Mouse (Mus musculus): ENCODE measurements around the gene Rbbp4. TPM values are rescaled to one million over a fixed set of nuclear protein-coding genes. Genes with fewer than 3 reads are reported as not detected.

Rbbp4 gene
- polyA plus RNA-seq, 1 experiment from 2014 or later: 167 TPM

DNA sequence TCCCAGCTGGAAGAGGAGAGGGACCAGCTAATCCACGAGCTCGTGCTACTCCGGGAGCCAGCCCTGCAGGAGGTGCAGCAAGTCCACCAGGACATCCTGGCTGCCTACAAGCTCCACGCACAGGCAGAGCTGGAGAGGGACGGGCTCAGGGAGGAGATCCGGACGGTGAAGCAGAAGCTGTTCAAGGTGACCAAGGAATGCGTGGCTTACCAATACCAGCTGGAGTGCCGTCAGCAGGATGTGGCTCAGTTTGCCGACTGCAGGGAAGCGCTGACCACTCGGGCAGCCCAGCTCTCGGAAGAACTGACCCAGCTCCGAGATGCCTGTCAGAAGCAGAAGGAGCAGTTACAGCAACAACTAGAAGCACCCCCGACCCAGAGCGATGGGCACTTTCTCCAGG, 41.5 kb downstream of the Rbbp4 start:
- H3K27ac ChIP-seq (ENCODE audit: low read depth): no peak overlapping the region
- H3K27me3 ChIP-seq (ENCODE audit: insufficient read depth, low read length): no peaks in the 10 kb centered on the region
- H3K4me2 ChIP-seq (ENCODE audit: low read depth, low read length): no peak overlapping the region
- H3K9me3 ChIP-seq (ENCODE audit: low read length): no peaks in the 10 kb centered on the region
- no peak for TF ChIP-seq EP300 (IDR thresholded peaks at IDR 0.05; ENCODE audit: low read depth)
- no peak for TF ChIP-seq CTCF (IDR thresholded peaks at IDR 0.05; ENCODE audit: low read depth)
- ATAC-seq (no peak), DNase-seq (no peak)
- H3K4me1 ChIP-seq (ENCODE audit: insufficient read depth): peaks cover 5% of the 10 kb centered on the region; the same call in 1 of the 2 replicates
- 56% methylated on average over 16 of the region's 16 CpGs for WGBS (ENCODE audit: insufficient replicate concordance)
- H3K36me3 ChIP-seq (replicated peaks; ENCODE audit: insufficient read depth, low read length): no peaks in the 10 kb centered on the region
- no peak overlapping the region for H3K4me3 ChIP-seq (ENCODE audit: low read depth, low read length)
- H3K9ac ChIP-seq (replicated peaks): no peak overlapping the region

DNA sequence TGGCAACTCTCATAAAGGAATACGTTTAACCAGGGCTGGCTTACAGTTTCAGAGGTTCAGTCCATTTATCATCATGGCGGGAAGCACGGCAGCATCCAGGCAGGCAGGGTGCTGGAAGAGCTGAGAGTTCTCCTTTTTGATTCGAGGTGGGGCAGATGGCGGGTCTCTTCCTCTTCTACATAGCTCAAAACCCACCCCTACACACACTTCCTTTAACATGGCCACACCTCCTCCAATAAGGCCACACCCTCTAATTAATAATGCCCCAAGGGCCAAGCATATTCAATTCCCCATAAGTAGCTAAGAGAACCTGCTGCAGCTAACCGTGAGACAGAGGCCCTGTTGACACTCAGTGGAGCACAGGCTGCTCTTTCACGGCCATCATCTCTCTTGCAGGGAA, 42.3 kb downstream of the Rbbp4 start:
- H3K9me3 ChIP-seq (ENCODE audit: low read length): no peaks in the 10 kb centered on the region
- H3K27me3 ChIP-seq (ENCODE audit: insufficient read depth, low read length): peaks cover under 1% of the 10 kb centered on the region
- no peak overlapping the region for H3K27ac ChIP-seq (ENCODE audit: low read depth)
- WGBS (ENCODE audit: insufficient replicate concordance): 53% methylated on average over 7 of the region's 7 CpGs
- ATAC-seq (no peak), DNase-seq (no peak)
- no peak overlapping the region for H3K4me2 ChIP-seq (ENCODE audit: low read depth, low read length)
- H3K4me3 ChIP-seq (ENCODE audit: low read depth, low read length): no peak overlapping the region
- no peak overlapping the region for H3K9ac ChIP-seq (replicated peaks)
- H3K4me1 ChIP-seq (ENCODE audit: insufficient read depth): peaks cover 7% of the 10 kb centered on the region; the same call in 1 of the 2 replicates
- TF ChIP-seq EP300 (IDR thresholded peaks at IDR 0.05; ENCODE audit: low read depth): no peak
- no peak for TF ChIP-seq CTCF (IDR thresholded peaks at IDR 0.05; ENCODE audit: low read depth)
- no peaks in the 10 kb centered on the region for H3K36me3 ChIP-seq (replicated peaks; ENCODE audit: insufficient read depth, low read length)

DNA sequence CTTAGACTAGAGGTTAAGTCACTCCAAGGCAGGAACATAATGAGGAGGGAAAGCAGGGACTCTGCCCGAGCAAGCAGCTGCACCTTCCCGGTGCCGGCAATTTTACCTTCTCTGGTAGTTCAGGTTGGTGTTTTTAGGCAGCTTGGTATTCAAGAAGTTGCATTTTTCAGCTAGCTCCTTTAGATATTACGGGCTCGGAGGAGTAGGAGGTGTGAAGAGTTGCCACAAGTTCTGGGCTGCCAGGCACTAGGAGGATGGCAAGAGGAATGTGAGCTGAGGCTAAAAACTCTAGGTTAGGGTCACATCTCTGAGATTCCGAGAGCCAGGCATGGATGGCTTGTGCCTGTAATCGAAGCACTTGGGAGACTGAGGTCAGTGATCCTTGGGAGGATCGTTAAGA, 45.5 kb downstream of the Rbbp4 start:
- TF ChIP-seq EP300 (IDR thresholded peaks at IDR 0.05; ENCODE audit: low read depth): no peak
- TF ChIP-seq CTCF (IDR thresholded peaks at IDR 0.05; ENCODE audit: low read depth): no peak
- Histone ChIP-seq H3K4me1 (ENCODE audit: insufficient read depth) (peaks cover 10% of the 10 kb centered on the region), H3K4me2 (ENCODE audit: low read depth, low read length) (no peak overlapping the region), H3K27ac (ENCODE audit: low read depth) (no peak overlapping the region), H3K9ac (replicated peaks) (no peak overlapping the region), H3K36me3 (replicated peaks; ENCODE audit: insufficient read depth, low read length) (no peaks in the 10 kb centered on the region), H3K27me3 (ENCODE audit: insufficient read depth, low read length) (peaks cover 25% of the 10 kb centered on the region), H3K9me3 (ENCODE audit: low read length) (no peaks in the 10 kb centered on the region), H3K4me3 (ENCODE audit: low read depth, low read length) (no peak overlapping the region)
- no peak for ATAC-seq
- DNase-seq: no peak
- 86% methylated on average over 8 of the region's 8 CpGs for WGBS (ENCODE audit: insufficient replicate concordance)

DNA sequence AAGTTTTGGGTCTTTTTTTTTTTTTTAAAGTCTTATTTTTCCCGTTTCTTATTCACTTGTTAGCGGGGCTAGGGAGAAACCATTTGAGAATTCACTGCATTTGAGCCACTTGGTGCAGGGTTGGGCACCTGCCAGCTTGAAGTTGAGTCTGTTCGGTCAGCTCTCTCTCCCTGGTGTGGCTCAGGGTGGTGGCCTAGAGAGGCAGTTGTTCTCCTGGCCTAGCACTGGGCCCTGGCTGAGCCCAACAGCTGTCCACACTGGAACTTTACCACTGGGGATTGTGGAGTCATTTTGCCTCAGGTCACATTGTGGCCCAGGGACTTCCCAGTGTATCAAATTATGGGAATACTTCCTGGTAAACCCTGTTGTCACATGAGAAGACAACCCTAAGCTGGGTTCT, 47.1 kb downstream of the Rbbp4 start:
- Histone ChIP-seq H3K4me1 (ENCODE audit: insufficient read depth) (peaks cover 10% of the 10 kb centered on the region), H3K9ac (replicated peaks) (no peak overlapping the region), H3K36me3 (replicated peaks; ENCODE audit: insufficient read depth, low read length) (no peaks in the 10 kb centered on the region), H3K4me2 (ENCODE audit: low read depth, low read length) (peak overlapping the region; percentile 90; the same call in 1 of the 2 replicates), H3K27ac (ENCODE audit: low read depth) (no peak overlapping the region), H3K4me3 (ENCODE audit: low read depth, low read length) (no peak overlapping the region), H3K27me3 (ENCODE audit: insufficient read depth, low read length) (peaks cover 25% of the 10 kb centered on the region), H3K9me3 (ENCODE audit: low read length) (no peaks in the 10 kb centered on the region)
- WGBS (ENCODE audit: insufficient replicate concordance): 51% methylated on average over 3 of the region's 3 CpGs
- DNase-seq (no peak), ATAC-seq (no peak)
- TF ChIP-seq CTCF (IDR thresholded peaks at IDR 0.05; ENCODE audit: low read depth): no peak
- TF ChIP-seq EP300 (IDR thresholded peaks at IDR 0.05; ENCODE audit: low read depth): no peak

DNA sequence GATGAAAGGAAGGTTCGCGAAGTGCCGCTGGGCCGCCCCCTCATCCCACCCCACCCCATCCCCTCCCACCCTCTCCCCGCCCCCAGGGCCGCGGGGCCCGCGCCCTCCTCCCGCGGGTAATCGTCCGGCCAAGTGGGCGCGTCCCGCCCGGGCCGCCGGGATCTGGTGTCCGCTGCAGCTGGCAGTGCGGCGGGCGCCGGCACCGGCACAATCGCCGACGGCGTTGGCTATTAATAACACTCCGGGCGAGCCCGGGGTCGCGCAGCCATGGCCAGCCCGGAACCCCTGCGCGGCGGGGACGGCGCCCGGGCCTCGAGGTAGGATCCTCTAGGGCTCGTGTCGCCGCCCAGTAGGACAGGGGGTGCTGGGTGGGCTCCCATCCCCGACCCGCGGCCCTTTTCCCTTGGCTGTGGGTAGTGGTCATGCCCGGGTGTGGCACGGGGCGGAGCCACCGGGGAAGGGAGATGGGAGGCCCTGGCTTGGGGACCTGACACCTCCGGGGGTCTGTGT, 47.6 kb downstream of the Rbbp4 start, which contains the start of gene Sync:
Gene Sync (plus strand): TSS at position 146 of the 510 bp plus-strand sequence.
- Histone ChIP-seq H3K27ac (ENCODE audit: low read depth) (no peak within 1 kb of the TSS), H3K36me3 (replicated peaks; ENCODE audit: insufficient read depth, low read length) (no peaks in the 10 kb centered on the region), H3K27me3 (ENCODE audit: insufficient read depth, low read length) (peaks cover 25% of the 10 kb centered on the region), H3K9ac (replicated peaks) (peak within 1 kb of the TSS; percentile 50), H3K9me3 (ENCODE audit: low read length) (no peaks in the 10 kb centered on the region), H3K4me3 (ENCODE audit: low read depth, low read length) (peak within 1 kb of the TSS; percentile 51), H3K4me2 (ENCODE audit: low read depth, low read length) (peak within 1 kb of the TSS; percentile 90), H3K4me1 (ENCODE audit: insufficient read depth) (peaks cover 10% of the 10 kb centered on the region)
- 1% methylated on average over 50 of the region's 53 CpGs for WGBS (ENCODE audit: insufficient replicate concordance)
- DNase-seq (peak; percentile 38), ATAC-seq (peak; percentile 29; the same call in 1 of the 2 replicates)
- TF ChIP-seq CTCF (IDR thresholded peaks at IDR 0.05; ENCODE audit: low read depth): no peak
- TF ChIP-seq EP300 (IDR thresholded peaks at IDR 0.05; ENCODE audit: low read depth): no peak

DNA sequence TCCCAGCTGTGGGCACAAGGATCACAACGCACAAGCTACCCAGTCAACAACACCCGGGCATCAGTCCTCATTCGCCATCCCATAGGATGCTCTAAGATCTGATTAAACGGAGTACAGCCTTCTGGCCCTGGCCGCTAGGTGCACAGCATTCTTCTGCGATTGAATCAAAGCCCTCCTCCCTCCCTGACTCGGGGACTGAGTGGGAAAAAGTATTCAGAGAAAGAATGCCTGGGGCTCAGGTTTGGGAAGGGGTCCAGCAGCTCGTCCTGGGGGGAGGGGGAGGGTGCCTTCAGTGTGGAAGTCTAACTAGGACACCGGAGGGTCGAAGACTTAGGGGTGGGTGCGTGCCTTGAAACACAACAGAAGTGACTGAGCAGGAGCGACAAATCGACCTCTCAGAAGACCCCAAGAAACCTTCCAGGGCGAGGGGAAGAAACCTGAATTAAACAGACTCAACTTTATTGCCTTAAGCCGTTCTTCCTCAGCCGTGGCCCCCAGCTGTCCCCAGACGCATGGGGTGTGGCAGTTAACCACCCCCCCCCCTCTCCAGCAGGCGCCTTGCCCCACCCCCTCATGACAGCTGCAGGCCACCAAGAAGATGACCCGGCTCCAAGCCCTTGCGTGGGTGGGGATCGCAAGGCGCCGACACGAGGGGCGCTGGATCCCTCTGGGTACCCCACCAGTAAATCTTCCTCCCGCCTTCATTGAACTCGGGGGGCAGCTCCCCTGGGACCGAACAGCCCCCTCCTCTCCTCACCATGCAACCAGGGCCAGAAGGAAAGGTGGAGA, 48.3 kb downstream of the Rbbp4 start:
- Histone ChIP-seq H3K4me1 (ENCODE audit: insufficient read depth) (peaks cover 10% of the 10 kb centered on the region), H3K36me3 (replicated peaks; ENCODE audit: insufficient read depth, low read length) (no peaks in the 10 kb centered on the region), H3K9me3 (ENCODE audit: low read length) (no peaks in the 10 kb centered on the region), H3K4me3 (ENCODE audit: low read depth, low read length) (peak overlapping the region; percentile 51), H3K9ac (replicated peaks) (peak overlapping the region; percentile 50), H3K27ac (ENCODE audit: low read depth) (no peak overlapping the region), H3K27me3 (ENCODE audit: insufficient read depth, low read length) (peaks cover 25% of the 10 kb centered on the region), H3K4me2 (ENCODE audit: low read depth, low read length) (peak overlapping the region; percentile 90)
- ATAC-seq: no peak
- TF ChIP-seq CTCF (IDR thresholded peaks at IDR 0.05; ENCODE audit: low read depth) (no peak), EP300 (IDR thresholded peaks at IDR 0.05; ENCODE audit: low read depth) (no peak)
- DNase-seq: no peak
- 5% methylated on average over 26 of the region's 28 CpGs for WGBS (ENCODE audit: insufficient replicate concordance)

Data from liver, postnatal 0 days (tissue).